Mouse (Mus musculus) stomach, embryonic 16.5 days (tissue): ENCODE data around the gene Tomm20. TPM values are rescaled to one million over a fixed set of nuclear protein-coding genes. Genes with fewer than 3 reads are reported as not detected.
"Not testable (repeated sequence)": the region's sequence is repeated elsewhere in the genome, so short reads cannot be mapped to it uniquely, and the experiment has no call there.

Experiments used
- ATAC-seq: fragments of 200-750 bp; cut with Nextera tagmentation; 2 replicates; pipeline ENCODE4 v1.8.0; 2017; ENCODE audit warnings: moderate number of reproducible peaks, moderate TSS enrichment; ENCODE audit not compliant: insufficient read depth, low FRiP score
- H3K27ac ChIP-seq: fragments of 300-500 bp; sonication (generic); 2 replicates; pipeline ENCODE4 v1.5.1; 2014; ENCODE audit warnings: low read length
- H3K27me3 ChIP-seq: fragments of 300-500 bp; sonication (generic); 2 replicates; pipeline ENCODE4 v1.6.1; 2014; ENCODE audit warnings: low read length, control low read depth, mixed read lengths; ENCODE audit not compliant: control insufficient read depth, insufficient read depth
- H3K36me3 ChIP-seq: fragments of 300-500 bp; sonication (generic); 2 replicates; pipeline ENCODE4 v1.6.1; 2014; ENCODE audit warnings: low read length; ENCODE audit not compliant: control insufficient read depth, insufficient read depth
- H3K4me1 ChIP-seq: fragments of 300-500 bp; sonication (generic); 2 replicates; pipeline ENCODE4 v1.6.1; 2014; ENCODE audit warnings: low read length, control low read depth, mixed read lengths; ENCODE audit not compliant: control insufficient read depth, insufficient read depth
- H3K4me2 ChIP-seq: fragments of 300-500 bp; sonication (generic); 2 replicates; pipeline ENCODE4 v1.6.1; 2014; ENCODE audit warnings: low read depth, low read length, mixed read lengths
- H3K4me3 ChIP-seq: fragments of 300-500 bp; sonication (generic); replicated peaks from 2 replicates; pipeline ENCODE4 v1.5.1; 2014; ENCODE audit warnings: mild to moderate bottlenecking, low read length
- H3K9ac ChIP-seq: fragments of 300-500 bp; sonication (generic); 2 replicates; pipeline ENCODE4 v1.6.1; 2014; ENCODE audit warnings: low read length
- H3K9me3 ChIP-seq: fragments of 300-500 bp; sonication (generic); replicated peaks from 2 replicates; pipeline ENCODE4 v1.6.1; 2016; ENCODE audit warnings: low read length, control low read depth; ENCODE audit not compliant: control insufficient read depth
- WGBS: fragments of 180-500 bp; shearing (Covaris S2); extraction: QIAGEN DNeasy Blood & Tissue Kit; methylation state at CpG from one replicate; pipeline ENCODE4 v1.1.7; 2014; 5-methylcytosine and 5-hydroxymethylcytosine counted together
- polyA plus RNA-seq: library from polyadenylated mRNA; unstranded; fragments of >200 nt; fragmentation: Nextera tagmentation; extraction: Ambion mirVana; gene quantifications from 2 replicates; pipeline ENCODE4 v1.2.1, GENCODE M21; 2015

The Tomm20 gene
- polyA plus RNA-seq: 170 and 206 TPM in 2 replicates

GRCm38 (mm10) chr8:126945730-126946163, at the start of gene Tomm20:
Gene Tomm20 (minus strand): TSS chr8:126945844.
- Histone ChIP-seq H3K27ac (peak within 1 kb of the TSS; percentile 85), H3K9ac (peak within 1 kb of the TSS; percentile 96), H3K4me3 (peak within 1 kb of the TSS; percentile 83), H3K4me1 (peaks cover 16% of the 10 kb centered on the region), H3K36me3 (no peaks in the 10 kb centered on the region), H3K4me2 (peak within 1 kb of the TSS; percentile 82), H3K27me3 (no peaks in the 10 kb centered on the region), H3K9me3 (no peaks in the 10 kb centered on the region)
- peak; percentile 96 for ATAC-seq
- under 1% methylated on average over 48 of the region's 48 CpGs for WGBS

- no peaks in the 10 kb centered on the region for H3K4me1 ChIP-seq
- H3K4me2 ChIP-seq: no peak overlapping the region
- no peak overlapping the region for H3K4me3 ChIP-seq
- H3K9ac ChIP-seq: no peak overlapping the region
- no peaks in the 10 kb centered on the region for H3K9me3 ChIP-seq
- H3K27ac ChIP-seq: no peak overlapping the region
- 88% methylated on average over 1 of the region's 1 CpGs for WGBS
- no peaks in the 10 kb centered on the region for H3K27me3 ChIP-seq
- ATAC-seq: no peak
- no peaks in the 10 kb centered on the region for H3K36me3 ChIP-seq
These were observed 48.9 kb upstream of the Tomm20 start for GRCm38 (mm10) chr8:126994506-126994905.

- H3K4me2 ChIP-seq: no peak overlapping the region
- no peak overlapping the region for H3K9ac ChIP-seq
- WGBS: 76% methylated on average over 5 of the region's 5 CpGs
- no peaks in the 10 kb centered on the region for H3K27me3 ChIP-seq
- no peak for ATAC-seq
- H3K9me3 ChIP-seq: no peaks in the 10 kb centered on the region
- H3K4me3 ChIP-seq: no peak overlapping the region
- no peaks in the 10 kb centered on the region for H3K4me1 ChIP-seq
- H3K36me3 ChIP-seq: no peaks in the 10 kb centered on the region
- H3K27ac ChIP-seq: no peak overlapping the region
These were observed 43.9 kb upstream of the Tomm20 start for GRCm38 (mm10) chr8:126989363-126990153.

DNA sequence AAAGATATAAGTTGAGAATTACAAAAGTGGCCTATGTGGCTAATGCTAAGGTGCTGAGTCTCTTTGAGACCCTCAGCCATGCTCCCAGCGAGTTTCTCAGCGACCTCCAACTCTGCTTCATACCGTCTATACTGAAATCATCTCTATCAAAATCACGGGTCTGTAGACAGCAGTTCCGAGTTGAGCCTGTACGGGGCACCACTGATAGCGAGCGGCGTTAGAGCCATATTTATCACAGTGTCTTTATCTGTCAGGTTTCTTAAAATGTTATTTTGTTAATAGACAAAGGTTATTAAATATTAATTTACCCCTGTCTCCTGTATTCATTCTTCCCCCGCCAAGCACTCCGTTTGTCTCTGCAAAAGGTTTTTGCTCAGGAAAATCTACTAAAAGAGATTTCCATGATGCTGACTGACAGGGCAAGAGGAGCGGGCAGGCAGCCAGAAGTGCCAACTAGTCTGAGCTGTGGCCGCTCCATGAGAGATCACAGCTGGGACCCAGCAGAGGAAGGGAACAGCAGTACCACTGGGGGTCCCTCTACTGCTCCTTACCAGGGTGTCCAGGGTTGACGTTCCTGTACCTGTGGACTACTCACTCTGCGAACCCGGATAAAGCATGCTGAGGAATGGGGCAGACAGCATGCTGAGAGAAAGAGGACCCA, 42.8 kb upstream of the Tomm20 start:
- H3K4me3 ChIP-seq: no peak overlapping the region
- no peaks in the 10 kb centered on the region for H3K27me3 ChIP-seq
- ATAC-seq: no peak
- no peaks in the 10 kb centered on the region for H3K36me3 ChIP-seq
- H3K4me2 ChIP-seq: no peak overlapping the region
- H3K4me1 ChIP-seq: no peaks in the 10 kb centered on the region
- no peak overlapping the region for H3K27ac ChIP-seq
- no peak overlapping the region for H3K9ac ChIP-seq
- no peaks in the 10 kb centered on the region for H3K9me3 ChIP-seq
- 54% methylated on average over 16 of the region's 16 CpGs for WGBS

GRCm38 (mm10) chr8:126986495-126986894, 40.9 kb upstream of the Tomm20 start:
- 1% methylated on average over 12 of the region's 12 CpGs for WGBS
- H3K27me3 ChIP-seq: no peaks in the 10 kb centered on the region
- H3K4me1 ChIP-seq: no peaks in the 10 kb centered on the region
- peak; percentile 44; the same call in 1 of the 2 replicates for ATAC-seq
- no peak overlapping the region for H3K27ac ChIP-seq
- H3K4me3 ChIP-seq: no peak overlapping the region
- H3K36me3 ChIP-seq: no peaks in the 10 kb centered on the region
- H3K4me2 ChIP-seq: peak overlapping the region; percentile 40; the same call in 1 of the 2 replicates
- no peak overlapping the region for H3K9ac ChIP-seq
- H3K9me3 ChIP-seq: no peaks in the 10 kb centered on the region

DNA sequence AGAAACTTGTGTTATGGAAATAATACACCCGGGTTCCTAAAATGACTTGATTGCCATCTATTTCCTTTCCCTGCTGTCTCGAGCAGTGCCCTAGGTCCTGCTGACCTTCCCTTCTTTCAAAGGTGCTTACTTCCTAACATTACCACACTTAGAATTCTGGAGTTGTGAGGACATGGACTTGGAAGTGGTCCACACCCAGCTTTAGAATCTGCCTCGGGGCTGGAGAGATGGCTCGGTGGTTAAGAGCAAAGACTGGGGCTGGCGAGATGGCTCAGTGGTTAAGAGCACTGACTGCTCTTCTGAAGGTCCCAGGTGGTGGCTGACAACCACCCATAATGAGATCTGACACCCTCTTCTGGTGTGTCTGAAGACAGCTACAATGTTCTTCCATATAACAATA, 34.4 kb upstream of the Tomm20 start:
- Histone ChIP-seq H3K36me3 (no peaks in the 10 kb centered on the region), H3K9me3 (no peaks in the 10 kb centered on the region), H3K27ac (no peak overlapping the region), H3K27me3 (peaks cover 3% of the 10 kb centered on the region; the same call in 1 of the 2 replicates), H3K4me2 (no peak overlapping the region), H3K4me3 (no peak overlapping the region), H3K4me1 (no peaks in the 10 kb centered on the region), H3K9ac (no peak overlapping the region)
- no peak for ATAC-seq
- 56% methylated on average over 5 of the region's 5 CpGs for WGBS

DNA sequence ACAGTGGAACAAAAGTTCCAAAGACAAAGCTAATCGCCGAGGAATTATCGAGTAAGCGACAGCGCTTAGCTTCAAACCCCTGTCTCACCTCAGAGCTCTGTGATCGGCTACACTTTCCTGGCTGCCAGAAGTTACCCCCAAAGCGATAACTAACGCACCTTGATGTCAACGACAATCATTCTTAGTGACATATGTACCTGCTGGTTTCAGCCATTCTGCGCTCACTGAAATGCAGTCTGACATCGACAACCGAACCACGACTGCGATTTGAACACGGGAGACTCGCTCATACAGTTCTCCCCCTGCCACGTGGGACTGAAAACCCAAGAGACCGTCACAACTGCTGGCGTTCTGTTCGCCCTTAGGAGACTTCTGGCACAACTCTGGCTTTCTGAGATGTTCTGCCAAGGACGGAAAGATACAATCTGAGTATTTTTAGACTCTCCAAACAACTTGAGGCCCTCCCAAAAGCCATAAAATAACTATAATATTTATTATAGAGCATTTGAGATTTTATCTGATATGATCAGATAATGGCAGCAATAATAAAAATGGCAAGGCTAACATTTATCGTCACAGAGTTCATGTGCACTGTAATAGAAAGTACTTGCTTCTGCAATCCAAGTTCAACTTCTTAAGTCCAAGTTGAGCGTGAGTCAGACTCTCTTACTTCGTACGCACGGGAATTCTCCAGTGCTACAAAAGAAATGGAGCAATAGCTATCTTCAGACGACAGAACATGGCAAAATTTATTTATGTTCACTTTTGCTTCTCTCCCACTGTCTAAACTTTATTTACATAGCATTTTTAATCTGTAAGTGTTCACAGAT, 33.7 kb upstream of the Tomm20 start:
- 13% methylated on average over 27 of the region's 27 CpGs for WGBS
- H3K27ac ChIP-seq: no peak overlapping the region
- H3K4me2 ChIP-seq: peak overlapping the region; percentile 56
- ATAC-seq: no peak
- no peaks in the 10 kb centered on the region for H3K9me3 ChIP-seq
- H3K27me3 ChIP-seq: peaks cover 3% of the 10 kb centered on the region; the same call in 1 of the 2 replicates
- H3K9ac ChIP-seq: peak overlapping the region; percentile 27; the same call in 1 of the 2 replicates
- H3K4me1 ChIP-seq: no peaks in the 10 kb centered on the region
- no peaks in the 10 kb centered on the region for H3K36me3 ChIP-seq
- H3K4me3 ChIP-seq: peak overlapping the region; percentile 43

- H3K27ac ChIP-seq, H3K4me1 ChIP-seq, ATAC-seq, H3K9me3 ChIP-seq, H3K9ac ChIP-seq, H3K27me3 ChIP-seq, H3K36me3 ChIP-seq: not testable (repeated sequence)
- WGBS: 34% methylated on average over 2 of the region's 3 CpGs
- peak overlapping the region; percentile 43 for H3K4me3 ChIP-seq
- peak overlapping the region; percentile 56 for H3K4me2 ChIP-seq
These were observed 32.9 kb upstream of the Tomm20 start for GRCm38 (mm10) chr8:126978535-126978934.
